Mouse (Mus musculus): Measurements from ENCODE around the gene Krt20. TPM values are rescaled to one million over a fixed set of nuclear protein-coding genes. Genes with fewer than 3 reads are reported as not detected.

Gene Krt20
- total RNA-seq, 2 experiments from 2014 or later = 0.14 to 0.22 TPM

- intact Hi-C loops (cut with DNase I) = no loop called here
- no peak for DNase-seq
These were observed 23.3 kb downstream of the Krt20 start for GRCm38 (mm10) chr11:99414463-99415147.

GRCm38 (mm10) chr11:99413247-99413646 lies 24.7 kb downstream of the Krt20 start:
- intact Hi-C loops (cut with DNase I) = loop anchor here (2.0 kb wide), 1 partner anchor 50 kb away; no protein-coding TSS in a partner anchor

GRCm38 (mm10) chr11:99406186-99406585 lies 31.8 kb downstream of the Krt20 start:
- intact Hi-C loops (cut with DNase I) = no loop called here
- no peak for DNase-seq

More at GRCm38 (mm10) chr11:99413247-99413646, 24.7 kb downstream of the Krt20 start:
- peak; percentile 22 to 52 for DNase-seq

- DNase-seq = no peak
- intact Hi-C loops (cut with DNase I) = no loop called here
These were observed 37.9 kb downstream of the Krt20 start for GRCm38 (mm10) chr11:99399956-99400549.

GRCm38 (mm10) chr11:99398832-99399231 lies 39.1 kb downstream of the Krt20 start:
- intact Hi-C loops (cut with DNase I) = no loop called here
- DNase-seq = no peak

GRCm38 (mm10) chr11:99398084-99398483 lies 39.9 kb downstream of the Krt20 start:
- no peak for DNase-seq
- intact Hi-C loops (cut with DNase I) = no loop called here

GRCm38 (mm10) chr11:99396661-99397060 lies 41.3 kb downstream of the Krt20 start:
- no peak for DNase-seq
- intact Hi-C loops (cut with DNase I) = no loop called here

- intact Hi-C loops (cut with DNase I) = no loop called here
- DNase-seq = no peak
These were observed 41.9 kb downstream of the Krt20 start for GRCm38 (mm10) chr11:99396034-99396433.

- intact Hi-C loops (cut with DNase I) = no loop called here
- no peak for DNase-seq
These were observed 45.5 kb downstream of the Krt20 start for GRCm38 (mm10) chr11:99392492-99392891.

GRCm38 (mm10) chr11:99391375-99391774 lies 46.6 kb downstream of the Krt20 start:
- intact Hi-C loops (cut with DNase I) = no loop called here
- DNase-seq = no peak

GRCm38 (mm10) chr11:99390866-99391265 lies 47.1 kb downstream of the Krt20 start:
- intact Hi-C loops (cut with DNase I) = no loop called here
- no peak for DNase-seq

GRCm38 (mm10) chr11:99389264-99389663 lies 48.7 kb downstream of the Krt20 start, which contains the start of gene Krt10:
Krt10 (minus strand) TSS chr11:99389364.
- no peak for DNase-seq
- intact Hi-C loops (cut with DNase I) = loop anchor here (5.0 to 10.0 kb wide), 2 partner anchors 776 to 908 kb away; no protein-coding TSS in a partner anchor

GRCm38 (mm10) chr11:99388661-99389060 lies 49.3 kb downstream of the Krt20 start:
- intact Hi-C loops (cut with DNase I) = loop anchor here (5.0 to 10.0 kb wide), 2 partner anchors 776 to 909 kb away; no protein-coding TSS in a partner anchor
- no peak for DNase-seq

GRCm38 (mm10) chr11:99385813-99386721 lies 51.9 kb downstream of the Krt20 start:
- intact Hi-C loops (cut with DNase I) = loop anchor here (5.0 to 10.0 kb wide), 2 partner anchors 779 to 911 kb away; no protein-coding TSS in a partner anchor
- DNase-seq = peak; percentile 92 to 93

GRCm38 (mm10) chr11:99379568-99379967 lies 58.4 kb downstream of the Krt20 start:
- intact Hi-C loops (cut with DNase I) = loop anchor here (1.0 to 2.0 kb wide), 2 partner anchors 84 to 195 kb away; no protein-coding TSS in a partner anchor
- DNase-seq = peak; percentile 73 to 82

Other genes starting within 250 kb of the Krt20 start
- 10 to 100 TPM; 49.2 to 55.7 TPM for gene Smarce1, start 207.1 kb downstream of the Krt20 start, total RNA-seq (2021)
- gene Krt222, start 194.1 kb downstream of the Krt20 start, total RNA-seq (2021) = 10 to 100 TPM; 22.2 to 26.2 TPM
- gene Krt24, start 152.9 kb downstream of the Krt20 start, total RNA-seq (2021) = not detected
- gene Krt25, start 115.2 kb downstream of the Krt20 start, total RNA-seq (2021) = not detected
- gene Krt26, start 100.2 kb downstream of the Krt20 start, total RNA-seq (2021) = not detected
- not detected for gene Krt27, start 87.0 kb downstream of the Krt20 start, total RNA-seq (2021)
- gene Krt28, start 63.2 kb downstream of the Krt20 start, total RNA-seq (2021) = not detected
- gene Krt10, start 48.8 kb downstream of the Krt20 start, total RNA-seq (2021) = 1 to 10 TPM; 4.6 to 8.9 TPM
- not detected for gene Krt12, start 15.9 kb downstream of the Krt20 start, total RNA-seq (2021)
- not detected for gene Krt23, start 55.0 kb upstream of the Krt20 start, total RNA-seq (2021)
- not detected for gene Krt39, start 83.2 kb upstream of the Krt20 start, total RNA-seq (2021)
- gene Krt40, start 105.0 kb upstream of the Krt20 start, total RNA-seq (2021) = not detected
- gene Krtap3-3, start 112.7 kb upstream of the Krt20 start, total RNA-seq (2021) = not detected
- gene Krtap3-2, start 118.7 kb upstream of the Krt20 start, total RNA-seq (2021) = not detected
- not detected for gene Gm11939, start 121.3 kb upstream of the Krt20 start, total RNA-seq (2021)
- not detected for gene Krtap3-1, start 128.5 kb upstream of the Krt20 start, total RNA-seq (2021)
- gene Krtap1-5, start 142.9 kb upstream of the Krt20 start, total RNA-seq (2021) = not detected
- gene Krtap1-4, start 145.5 kb upstream of the Krt20 start, total RNA-seq (2021) = not detected
- not detected for gene Krtap1-3, start 153.2 kb upstream of the Krt20 start, total RNA-seq (2021)
- not detected for gene Krtap9-3, start 160.0 kb upstream of the Krt20 start, total RNA-seq (2021)
- not detected for gene Gm11938, start 165.2 kb upstream of the Krt20 start, total RNA-seq (2021)
- gene Gm11937, start 172.0 kb upstream of the Krt20 start, total RNA-seq (2021) = not detected
- not detected for gene Krtap2-4, start 176.7 kb upstream of the Krt20 start, total RNA-seq (2021)
- gene Gm11562, start 182.3 kb upstream of the Krt20 start, total RNA-seq (2021) = not detected
- not detected for gene Krtap4-1, start 190.1 kb upstream of the Krt20 start, total RNA-seq (2021)
- not detected for gene Krtap4-2, start 196.9 kb upstream of the Krt20 start, total RNA-seq (2021)
- not detected for gene Krtap4-7, start 205.9 kb upstream of the Krt20 start, total RNA-seq (2021)
- not detected for gene Gm11555, start 212.1 kb upstream of the Krt20 start, total RNA-seq (2021)
- not detected for gene Gm11563, start 220.8 kb upstream of the Krt20 start, total RNA-seq (2021)
- not detected for gene Krtap4-6, start 227.8 kb upstream of the Krt20 start, total RNA-seq (2021)

Data from heart, postnatal 14 days (tissue).